Mouse (Mus musculus) layer of hippocampus, adult 11-12 months (tissue): ENCODE results near the gene B4galt5.

ENCODE experiments used
- DNase-seq: peaks from one replicate; pipeline ENCODE4 v3.0.0; 2022; ENCODE audit warnings: low spot score

B4galt5 gene

GRCm38 (mm10) chr2:167358499-167358898 lies 9.5 kb upstream of the B4galt5 start:
- no peak for DNase-seq

GRCm38 (mm10) chr2:167356885-167357284 lies 7.9 kb upstream of the B4galt5 start:
- no peak for DNase-seq

- DNase-seq, result no peak
Measured at GRCm38 (mm10) chr2:167354611-167355165, 5.7 kb upstream of the B4galt5 start.

- DNase-seq, result no peak
Measured at GRCm38 (mm10) chr2:167354046-167354445, 5.1 kb upstream of the B4galt5 start.

GRCm38 (mm10) chr2:167352496-167352895 lies 3.5 kb upstream of the B4galt5 start:
- DNase-seq, result no peak

- no peak for DNase-seq
Measured at GRCm38 (mm10) chr2:167351371-167351951, 2.5 kb upstream of the B4galt5 start.

- DNase-seq, result no peak
Measured at GRCm38 (mm10) chr2:167350126-167350650, 1.2 kb upstream of the B4galt5 start.

- DNase-seq, result peak; percentile 93
Measured at GRCm38 (mm10) chr2:167349283-167349936, 427 bp upstream of the B4galt5 start.

GRCm38 (mm10) chr2:167347991-167348375 lies 1.0 kb downstream of the B4galt5 start:
- peak; percentile 39 for DNase-seq

- DNase-seq, result no peak
Measured at GRCm38 (mm10) chr2:167347361-167347760, 1.6 kb downstream of the B4galt5 start.

GRCm38 (mm10) chr2:167345508-167346164 lies 3.3 kb downstream of the B4galt5 start:
- DNase-seq, result no peak

GRCm38 (mm10) chr2:167344871-167345507 lies 4.0 kb downstream of the B4galt5 start:
- no peak for DNase-seq

GRCm38 (mm10) chr2:167343369-167344140 lies 5.4 kb downstream of the B4galt5 start:
- DNase-seq, result no peak

- no peak for DNase-seq
Measured at GRCm38 (mm10) chr2:167342876-167343275, 6.1 kb downstream of the B4galt5 start.

GRCm38 (mm10) chr2:167337580-167337979 lies 11.4 kb downstream of the B4galt5 start:
- no peak for DNase-seq

- no peak for DNase-seq
Measured at GRCm38 (mm10) chr2:167337214-167337512, 11.8 kb downstream of the B4galt5 start.

- no peak for DNase-seq
Measured at GRCm38 (mm10) chr2:167336384-167337213, 12.4 kb downstream of the B4galt5 start.

GRCm38 (mm10) chr2:167335066-167335465 lies 13.9 kb downstream of the B4galt5 start:
- DNase-seq, result no peak

- no peak for DNase-seq
Measured at GRCm38 (mm10) chr2:167334312-167334711, 14.7 kb downstream of the B4galt5 start.

- no peak for DNase-seq
Measured at GRCm38 (mm10) chr2:167333450-167333849, 15.5 kb downstream of the B4galt5 start.
